Comparison of ENCODE assay signal across 14 mouse cellular contexts in genomic region chr6:49274416-49275091, GRCm38 (mm10). TPM values are rescaled to one million over a fixed set of nuclear protein-coding genes. Genes with fewer than 3 reads are reported as not detected.
"Had no signal": no experiment of that assay in that cellular context is flagged by ENCODE, and none has a peak within 500 bp of the region (broad histone marks: within the 10 kb centered on the region; RNA-seq: fewer than 3 reads in every experiment).

No protein-coding gene starts in this region.

- H3K27ac ChIP-seq: kidney, postnatal 0 days; layer of hippocampus, adult 2 months; liver, embryonic 13.5 days; stomach, postnatal 0 days had no signal

- H3K9me3 ChIP-seq: liver, embryonic 13.5 days had no signal

- H3K4me1 ChIP-seq: liver, embryonic 13.5 days had no signal

- H3K27me3 ChIP-seq: liver, embryonic 13.5 days had no signal

- H3K4me2 ChIP-seq: liver, embryonic 13.5 days had no signal

- H3K36me3 ChIP-seq: liver, embryonic 13.5 days had no signal

- H3K4me3 ChIP-seq: layer of hippocampus, adult 2 months; liver, embryonic 13.5 days had no signal

- H3K9ac ChIP-seq: liver, embryonic 13.5 days had no signal

- DNase-seq: kidney, postnatal 25 days; layer of hippocampus, adult 9-11 months; liver, embryonic 13.5 days; lung, adult 2 months; lung, postnatal 14 days; lung, postnatal 4 days; right cerebral cortex, postnatal 4 days; thymus, adult 2 months; thymus, postnatal 14 days; thymus, postnatal 4 days had no signal

RNA-seq across cellular contexts. Expression of gene Igf2bp3, which starts 59.8 kb away (rescaled TPM):
- total RNA-seq: layer of hippocampus, adult 2 months; left cerebral cortex, adult 18-20 months had no signal
